Mouse (Mus musculus) adrenal gland, postnatal 14 days (tissue): ENCODE results near the gene Usp37. TPM values are rescaled to one million over a fixed set of nuclear protein-coding genes. Genes with fewer than 3 reads are reported as not detected.
A peak's percentile ranks its signal among the peaks of the same experiment; 100 is the strongest.
"Not testable (repeated sequence)": the region's sequence is repeated elsewhere in the genome, so short reads cannot be mapped to it uniquely, and the experiment has no call there.

Experiments
- DNase-seq: peaks from one replicate; pipeline ENCODE4 v3.0.0; 2021; ENCODE audit warnings: mixed read lengths
- long read RNA-seq, 2 experiments: library from polyadenylated mRNA; stranded (forward); transcript quantifications; one replicate each; pipeline ENCODE4 v2.0.0; 2021
- total RNA-seq: library from RNA; stranded (reverse); gene quantifications from 2 replicates; pipeline ENCODE4 v1.2.3, GENCODE M21; 2021

Usp37 gene
- 17.0 and 19.6 TPM in 2 replicates for total RNA-seq
- long read RNA-seq, experiment 1, partial matches to known transcripts, result 0 of 9 reads
- long read RNA-seq, experiment 1, other reads (novel, unspliced or antisense), result 9 of 9 reads
- long read RNA-seq, experiment 2, partial matches to known transcripts, result 0 of 12 reads
- long read RNA-seq, experiment 2, other reads (novel, unspliced or antisense), result 12 of 12 reads

- no peak for DNase-seq
Measured at GRCm38 (mm10) chr1:74544184-74544583, at the start of gene Usp37. Gene Usp37 (minus strand): TSS chr1:74544284.

GRCm38 (mm10) chr1:74587773-74588445, 43.8 kb upstream of the Usp37 start, which contains the start of the genes Zfp142 and Bcs1l:
Gene Zfp142 (minus strand): TSS chr1:74588246.
Gene Bcs1l (plus strand): TSS chr1:74588289.
- DNase-seq, result peak; percentile 99

GRCm38 (mm10) chr1:74587233-74587772, 43.2 kb upstream of the Usp37 start:
- no peak for DNase-seq

GRCm38 (mm10) chr1:74584616-74585398, 40.7 kb upstream of the Usp37 start:
- peak; percentile 38 for DNase-seq

GRCm38 (mm10) chr1:74582621-74583020, 38.5 kb upstream of the Usp37 start:
- no peak for DNase-seq

GRCm38 (mm10) chr1:74569739-74570719, 25.9 kb upstream of the Usp37 start:
- DNase-seq, result no peak

- no peak for DNase-seq
Measured at GRCm38 (mm10) chr1:74565834-74566233, 21.8 kb upstream of the Usp37 start.

- DNase-seq, result no peak
Measured at GRCm38 (mm10) chr1:74559061-74559460, 15.0 kb upstream of the Usp37 start.

GRCm38 (mm10) chr1:74542451-74542961, 1.6 kb downstream of the Usp37 start, which contains the start of gene Plcd4:
Gene Plcd4 (plus strand): TSS chr1:74542888.
- DNase-seq, result peak; percentile 49

GRCm38 (mm10) chr1:74538650-74539049, 5.4 kb downstream of the Usp37 start:
- DNase-seq, result no peak

GRCm38 (mm10) chr1:74528589-74528988, 15.5 kb downstream of the Usp37 start:
- DNase-seq, result no peak

- DNase-seq, result no peak
Measured at GRCm38 (mm10) chr1:74524746-74525145, 19.3 kb downstream of the Usp37 start.

GRCm38 (mm10) chr1:74519875-74520274, 24.2 kb downstream of the Usp37 start:
- DNase-seq, result no peak

GRCm38 (mm10) chr1:74512999-74513398, 31.1 kb downstream of the Usp37 start:
- not testable (repeated sequence) for DNase-seq

GRCm38 (mm10) chr1:74511306-74511705, 32.8 kb downstream of the Usp37 start:
- no peak for DNase-seq

GRCm38 (mm10) chr1:74507780-74508179, 36.3 kb downstream of the Usp37 start:
- DNase-seq, result no peak

- peak; percentile 82 for DNase-seq
Measured at GRCm38 (mm10) chr1:74506471-74506881, 37.6 kb downstream of the Usp37 start.

GRCm38 (mm10) chr1:74505721-74506464, 38.2 kb downstream of the Usp37 start, which contains the start of gene Cnot9:
Gene Cnot9 (plus strand): TSS chr1:74506058.
- DNase-seq, result peak; percentile 100

- no peak for DNase-seq
Measured at GRCm38 (mm10) chr1:74505393-74505720, 38.7 kb downstream of the Usp37 start.

- DNase-seq, result no peak
Measured at GRCm38 (mm10) chr1:74501106-74501505, 43.0 kb downstream of the Usp37 start.
